Mouse (Mus musculus): ENCODE data around the gene Pip5k1c. TPM values are rescaled to one million over a fixed set of nuclear protein-coding genes. Genes with fewer than 3 reads are reported as not detected.
A peak's percentile ranks its signal among the peaks of the same experiment; 100 is the strongest.

The Pip5k1c gene
- polyA plus RNA-seq, 1 experiment from 2014 or later: 14.7 TPM

GRCm38 (mm10) chr10:81257158-81258039, 35.4 kb upstream of the Pip5k1c start:
- Histone ChIP-seq H3K27ac (ENCODE audit: low read length) (no peak overlapping the region), H3K4me1 (ENCODE audit: control insufficient read depth, low read depth, low read length) (peaks cover 9% of the 10 kb centered on the region), H3K36me3 (ENCODE audit: control insufficient read depth, insufficient read depth) (no peaks in the 10 kb centered on the region; the same call in 1 of the 2 replicates), H3K9me3 (replicated peaks; ENCODE audit: control insufficient read depth, low read length) (peaks cover 2% of the 10 kb centered on the region; the same call in 1 of the 2 replicates), H3K27me3 (ENCODE audit: control insufficient read depth, insufficient read depth, low read depth, low read length) (peaks cover 58% of the 10 kb centered on the region), H3K4me3 (ENCODE audit: low read depth, low read length) (peak overlapping the region; percentile 49), H3K9ac (ENCODE audit: low read depth, low read length) (no peak overlapping the region; the same call in 1 of the 2 replicates), H3K4me2 (ENCODE audit: low read depth, low read length) (peak overlapping the region; percentile 62)
- no peak for ATAC-seq (ENCODE audit: low read depth)
- 1% methylated on average over 62 of the region's 62 CpGs for WGBS (ENCODE audit: insufficient replicate concordance)

- Histone ChIP-seq H3K4me3 (ENCODE audit: low read depth, low read length) (no peak overlapping the region), H3K4me2 (ENCODE audit: low read depth, low read length) (no peak overlapping the region), H3K9me3 (replicated peaks; ENCODE audit: control insufficient read depth, low read length) (peaks cover 2% of the 10 kb centered on the region; the same call in 1 of the 2 replicates), H3K9ac (ENCODE audit: low read depth, low read length) (no peak overlapping the region), H3K4me1 (ENCODE audit: control insufficient read depth, low read depth, low read length) (peaks cover 9% of the 10 kb centered on the region), H3K27me3 (ENCODE audit: control insufficient read depth, insufficient read depth, low read depth, low read length) (peaks cover 43% of the 10 kb centered on the region), H3K27ac (ENCODE audit: low read length) (no peak overlapping the region), H3K36me3 (ENCODE audit: control insufficient read depth, insufficient read depth) (peaks cover 1% of the 10 kb centered on the region)
- ATAC-seq (ENCODE audit: low read depth): no peak
- WGBS (ENCODE audit: insufficient replicate concordance): 49% methylated on average over 21 of the region's 21 CpGs
Measured at GRCm38 (mm10) chr10:81259225-81259884, 33.4 kb upstream of the Pip5k1c start.

- peaks cover 15% of the 10 kb centered on the region for H3K4me1 ChIP-seq (ENCODE audit: control insufficient read depth, low read depth, low read length)
- ATAC-seq (ENCODE audit: low read depth): no peak
- peaks cover 2% of the 10 kb centered on the region; the same call in 1 of the 2 replicates for H3K9me3 ChIP-seq (replicated peaks; ENCODE audit: control insufficient read depth, low read length)
- no peak overlapping the region for H3K4me3 ChIP-seq (ENCODE audit: low read depth, low read length)
- no peak overlapping the region for H3K9ac ChIP-seq (ENCODE audit: low read depth, low read length)
- no peak overlapping the region for H3K4me2 ChIP-seq (ENCODE audit: low read depth, low read length)
- no peak overlapping the region for H3K27ac ChIP-seq (ENCODE audit: low read length)
- WGBS (ENCODE audit: insufficient replicate concordance): 73% methylated on average over 4 of the region's 4 CpGs
- H3K27me3 ChIP-seq (ENCODE audit: control insufficient read depth, insufficient read depth, low read depth, low read length): peaks cover 36% of the 10 kb centered on the region
- H3K36me3 ChIP-seq (ENCODE audit: control insufficient read depth, insufficient read depth): peaks cover 3% of the 10 kb centered on the region
Measured at GRCm38 (mm10) chr10:81261025-81261424, 31.7 kb upstream of the Pip5k1c start.

GRCm38 (mm10) chr10:81265540-81265939, 27.2 kb upstream of the Pip5k1c start:
- Histone ChIP-seq H3K4me2 (ENCODE audit: low read depth, low read length) (peak overlapping the region; percentile 74; the same call in 1 of the 2 replicates), H3K4me3 (ENCODE audit: low read depth, low read length) (peak overlapping the region; percentile 91; the same call in 1 of the 2 replicates), H3K9me3 (replicated peaks; ENCODE audit: control insufficient read depth, low read length) (peaks cover 2% of the 10 kb centered on the region; the same call in 1 of the 2 replicates), H3K4me1 (ENCODE audit: control insufficient read depth, low read depth, low read length) (peaks cover 25% of the 10 kb centered on the region), H3K36me3 (ENCODE audit: control insufficient read depth, insufficient read depth) (peaks cover 3% of the 10 kb centered on the region), H3K9ac (ENCODE audit: low read depth, low read length) (peak overlapping the region; percentile 57; the same call in 1 of the 2 replicates), H3K27ac (ENCODE audit: low read length) (no peak overlapping the region), H3K27me3 (ENCODE audit: control insufficient read depth, insufficient read depth, low read depth, low read length) (no peaks in the 10 kb centered on the region)
- ATAC-seq (ENCODE audit: low read depth): no peak
- WGBS (ENCODE audit: insufficient replicate concordance): 70% methylated on average over 8 of the region's 8 CpGs

DNA sequence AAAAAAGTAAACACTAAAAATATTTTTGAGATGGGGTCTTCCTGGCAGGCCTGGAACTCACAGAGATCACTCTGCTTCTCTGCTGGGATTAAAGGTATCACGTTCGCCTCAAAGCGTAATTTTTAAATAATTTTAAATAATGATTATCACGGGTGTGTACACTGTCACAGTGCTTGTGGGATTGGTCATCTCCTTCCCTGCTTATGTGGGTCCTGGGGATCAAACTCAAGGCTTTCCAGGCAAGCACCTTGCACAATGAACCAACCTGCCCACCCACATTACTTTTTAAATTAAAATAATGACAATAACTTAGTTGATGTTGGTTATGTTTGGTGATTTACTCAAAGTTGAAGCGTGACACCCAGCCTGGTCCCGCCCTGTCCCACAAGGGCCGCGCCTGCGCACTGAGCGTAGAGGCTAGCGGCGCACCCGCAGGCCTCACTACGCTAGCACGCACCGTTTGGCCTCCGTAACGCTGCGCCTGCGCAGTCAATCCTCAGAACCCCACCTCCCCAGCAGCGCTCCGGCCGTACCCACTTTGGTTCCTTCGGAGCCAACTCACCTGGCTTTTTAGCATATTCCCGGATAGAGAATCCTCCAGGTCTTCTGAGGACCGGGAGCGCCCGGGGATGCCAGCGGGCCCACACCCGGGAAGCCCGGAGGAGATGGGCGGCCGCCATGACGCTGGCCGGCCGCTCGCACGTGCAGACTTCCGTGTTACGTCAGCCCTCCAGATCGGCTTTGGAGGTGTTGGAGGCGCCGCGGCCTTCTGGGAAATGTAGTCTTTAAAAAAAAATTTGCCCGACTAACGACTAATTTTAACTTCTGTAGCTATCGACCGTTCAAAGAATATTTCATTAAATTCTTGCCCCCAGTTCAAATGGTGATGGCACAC, 26.3 kb upstream of the Pip5k1c start, which contains the start of the genes Mrpl54 and Apba3:
Mrpl54 (minus strand) TSS at position 724 of the 895 bp plus-strand sequence.
Apba3 (plus strand) TSS at position 750 of the 895 bp plus-strand sequence.
- WGBS (ENCODE audit: insufficient replicate concordance): under 1% methylated on average over 48 of the region's 48 CpGs
- peaks cover 10% of the 10 kb centered on the region for H3K36me3 ChIP-seq (ENCODE audit: control insufficient read depth, insufficient read depth)
- H3K4me3 ChIP-seq (ENCODE audit: low read depth, low read length): peak within 1 kb of the TSS; percentile 91
- H3K9ac ChIP-seq (ENCODE audit: low read depth, low read length): peak within 1 kb of the TSS; percentile 81
- peak within 1 kb of the TSS; percentile 86 for H3K27ac ChIP-seq (ENCODE audit: low read length)
- H3K4me1 ChIP-seq (ENCODE audit: control insufficient read depth, low read depth, low read length): peaks cover 25% of the 10 kb centered on the region
- H3K4me2 ChIP-seq (ENCODE audit: low read depth, low read length): peak within 1 kb of the TSS; percentile 74
- H3K27me3 ChIP-seq (ENCODE audit: control insufficient read depth, insufficient read depth, low read depth, low read length): no peaks in the 10 kb centered on the region
- no peaks in the 10 kb centered on the region for H3K9me3 ChIP-seq (replicated peaks; ENCODE audit: control insufficient read depth, low read length)
- ATAC-seq (ENCODE audit: low read depth): peak; percentile 96

DNA sequence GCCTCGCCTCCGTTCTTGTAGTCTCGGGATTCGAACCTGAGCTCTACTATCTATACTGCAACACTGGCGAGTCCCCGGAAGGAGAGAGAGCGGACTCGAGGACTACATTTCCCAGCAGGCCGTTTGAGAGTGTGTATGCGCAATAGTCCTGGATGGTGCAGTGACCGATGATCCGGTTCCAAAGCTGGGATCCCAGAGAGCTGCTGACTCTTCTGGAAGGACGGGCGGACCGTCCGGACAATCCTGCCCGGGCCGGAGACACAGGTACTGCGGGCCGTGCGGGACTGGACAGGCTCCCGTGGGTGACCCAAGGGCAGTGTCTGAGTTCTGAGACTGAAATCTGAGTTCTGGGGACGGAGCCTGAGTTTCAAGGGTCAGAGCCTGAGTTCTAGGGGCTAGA, 24.7 kb upstream of the Pip5k1c start:
- peak; percentile 52 for ATAC-seq (ENCODE audit: low read depth)
- Histone ChIP-seq H3K27ac (ENCODE audit: low read length) (peak overlapping the region; percentile 49), H3K9me3 (replicated peaks; ENCODE audit: control insufficient read depth, low read length) (no peaks in the 10 kb centered on the region), H3K27me3 (ENCODE audit: control insufficient read depth, insufficient read depth, low read depth, low read length) (no peaks in the 10 kb centered on the region), H3K4me1 (ENCODE audit: control insufficient read depth, low read depth, low read length) (peaks cover 25% of the 10 kb centered on the region), H3K4me2 (ENCODE audit: low read depth, low read length) (peak overlapping the region; percentile 68), H3K4me3 (ENCODE audit: low read depth, low read length) (peak overlapping the region; percentile 74), H3K9ac (ENCODE audit: low read depth, low read length) (peak overlapping the region; percentile 83), H3K36me3 (ENCODE audit: control insufficient read depth, insufficient read depth) (peaks cover 18% of the 10 kb centered on the region)
- WGBS (ENCODE audit: insufficient replicate concordance): 3% methylated on average over 23 of the region's 23 CpGs

GRCm38 (mm10) chr10:81268643-81269412, 23.9 kb upstream of the Pip5k1c start:
- H3K4me3 ChIP-seq (ENCODE audit: low read depth, low read length): peak overlapping the region; percentile 74
- peak overlapping the region; percentile 83 for H3K9ac ChIP-seq (ENCODE audit: low read depth, low read length)
- H3K36me3 ChIP-seq (ENCODE audit: control insufficient read depth, insufficient read depth): peaks cover 20% of the 10 kb centered on the region
- no peaks in the 10 kb centered on the region for H3K27me3 ChIP-seq (ENCODE audit: control insufficient read depth, insufficient read depth, low read depth, low read length)
- peak overlapping the region; percentile 68 for H3K4me2 ChIP-seq (ENCODE audit: low read depth, low read length)
- H3K9me3 ChIP-seq (replicated peaks; ENCODE audit: control insufficient read depth, low read length): no peaks in the 10 kb centered on the region
- peaks cover 25% of the 10 kb centered on the region for H3K4me1 ChIP-seq (ENCODE audit: control insufficient read depth, low read depth, low read length)
- ATAC-seq (ENCODE audit: low read depth): no peak
- 66% methylated on average over 16 of the region's 16 CpGs for WGBS (ENCODE audit: insufficient replicate concordance)
- H3K27ac ChIP-seq (ENCODE audit: low read length): peak overlapping the region; percentile 49; the same call in 1 of the 2 replicates

GRCm38 (mm10) chr10:81272356-81272755, 20.4 kb upstream of the Pip5k1c start:
- Histone ChIP-seq H3K36me3 (ENCODE audit: control insufficient read depth, insufficient read depth) (peaks cover 17% of the 10 kb centered on the region), H3K27me3 (ENCODE audit: control insufficient read depth, insufficient read depth, low read depth, low read length) (no peaks in the 10 kb centered on the region), H3K4me3 (ENCODE audit: low read depth, low read length) (no peak overlapping the region), H3K9me3 (replicated peaks; ENCODE audit: control insufficient read depth, low read length) (no peaks in the 10 kb centered on the region), H3K4me1 (ENCODE audit: control insufficient read depth, low read depth, low read length) (peaks cover 12% of the 10 kb centered on the region), H3K4me2 (ENCODE audit: low read depth, low read length) (no peak overlapping the region), H3K9ac (ENCODE audit: low read depth, low read length) (no peak overlapping the region), H3K27ac (ENCODE audit: low read length) (no peak overlapping the region)
- ATAC-seq (ENCODE audit: low read depth): no peak
- WGBS (ENCODE audit: insufficient replicate concordance): 90% methylated on average over 21 of the region's 21 CpGs

All from liver, embryonic 16.5 days (tissue).